Mouse (Mus musculus): ENCODE data around the gene Pdia4. TPM values are rescaled to one million over a fixed set of nuclear protein-coding genes. Genes with fewer than 3 reads are reported as not detected.

Pdia4 gene
- 4.8 and 12.1 TPM in 2 replicates for polyA plus RNA-seq (2012; ENCODE audit: low replicate concordance)

GRCm38 (mm10) chr6:47813257-47813878, at the start of gene Pdia4:
Pdia4 (minus strand) TSS chr6:47813430.

GRCm38 (mm10) chr6:47835482-47835983, 22.3 kb upstream of the Pdia4 start, which contains the start of gene Zfp398:
Zfp398 (plus strand) TSS chr6:47835661.

DNA sequence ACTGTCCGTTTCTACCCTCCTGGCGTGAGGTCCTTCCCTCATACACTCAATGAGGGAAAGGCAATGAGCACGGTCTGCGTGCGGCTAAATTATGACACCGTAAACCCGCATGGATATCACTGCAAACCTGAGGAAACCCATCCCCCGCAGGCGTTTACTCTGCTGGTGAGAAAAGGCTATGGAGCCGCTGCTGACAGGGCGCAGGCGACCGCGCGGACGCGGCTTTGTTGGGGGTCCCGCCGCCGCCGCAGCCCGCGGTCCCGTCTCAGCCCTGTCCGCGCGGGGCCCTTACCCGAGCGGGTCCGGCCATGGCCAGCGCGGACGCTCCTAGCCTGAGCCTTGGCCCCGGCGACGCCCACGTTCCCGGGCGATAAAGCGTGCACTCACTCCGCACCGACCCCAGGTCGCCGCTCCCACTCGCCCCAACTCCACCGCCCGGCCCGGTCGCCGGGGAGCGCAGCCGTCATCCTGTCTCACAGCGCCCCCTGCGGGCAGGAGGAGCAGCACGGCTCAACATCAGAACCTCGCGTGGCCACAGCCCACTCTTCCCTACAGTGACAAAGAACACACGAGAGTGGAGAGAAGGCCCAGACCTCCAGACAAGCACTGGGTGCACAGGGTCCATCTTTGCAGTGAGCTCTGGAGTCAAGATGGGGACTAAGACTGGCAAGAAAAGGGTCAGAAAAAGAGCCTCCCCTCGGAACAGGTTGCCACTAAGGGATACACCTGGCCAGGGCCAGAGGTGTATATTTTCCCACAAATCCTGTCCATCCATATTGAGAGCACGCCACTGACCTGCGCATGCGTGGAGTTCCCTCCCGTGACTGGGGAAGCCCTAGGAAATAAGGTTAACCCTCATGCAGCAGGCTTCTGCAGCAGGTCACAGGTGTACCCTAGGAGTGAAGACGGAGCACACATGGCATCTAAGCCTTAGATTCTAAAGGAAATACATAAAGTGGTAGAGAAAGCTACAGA, 17.2 kb upstream of the Pdia4 start, which contains the start of gene Zfp786:
Zfp786 (minus strand) TSS at position 764 of the 975 bp plus-strand sequence.

Other genes with a start within 250 kb of the Pdia4 start
- 7.5 and 8.7 TPM in 2 replicates for gene Ezh2, start 218.1 kb downstream of the Pdia4 start, polyA plus RNA-seq (2012; ENCODE audit: low replicate concordance)
- 0.12 TPM in 1 of 2 replicates, not detected in the other for gene Zfp786, start 17.4 kb upstream of the Pdia4 start, polyA plus RNA-seq (2012; ENCODE audit: low replicate concordance)
- 9.9 and 17.0 TPM in 2 replicates for gene Zfp398, start 22.2 kb upstream of the Pdia4 start, polyA plus RNA-seq (2012; ENCODE audit: low replicate concordance)
- 11.8 and 17.0 TPM in 2 replicates for gene Zfp282, start 63.8 kb upstream of the Pdia4 start, polyA plus RNA-seq (2012; ENCODE audit: low replicate concordance)
- gene Zfp212, start 107.0 kb upstream of the Pdia4 start, polyA plus RNA-seq (2012; ENCODE audit: low replicate concordance): 15.0 and 21.7 TPM in 2 replicates
- gene Zfp956, start 140.0 kb upstream of the Pdia4 start, polyA plus RNA-seq (2012; ENCODE audit: low replicate concordance): 11.4 and 24.4 TPM in 2 replicates
- 43.2 and 60.0 TPM in 2 replicates for gene Zfp777, start 235.5 kb upstream of the Pdia4 start, polyA plus RNA-seq (2012; ENCODE audit: low replicate concordance)

Data from hematopoietic multipotent progenitor cell, adult 10-12 weeks (in vitro differentiated cells).